Mouse (Mus musculus) kidney, adult 2 months (tissue): ENCODE results near the gene Mcf2.

Experiments used
- CTCF ChIP-seq: fragments of 200-500 bp; conservative IDR thresholded peaks from 2 replicates; pipeline ENCODE4 v1.5.1; 2011; ENCODE audit warnings: low read depth, mild to moderate bottlenecking, control low read depth, low read length, moderate library complexity, mixed read lengths; ENCODE audit not compliant: insufficient read depth, insufficient read length
- POLR2A ChIP-seq: fragments of 200-500 bp; IDR thresholded peaks from one replicate; pipeline ENCODE4 v1.6.1; 2011; ENCODE audit warnings: low read depth, low read length, control low read depth

- no peak for TF ChIP-seq CTCF
- no peak for TF ChIP-seq POLR2A
These were observed 31.5 kb downstream of the Mcf2 start for GRCm38 (mm10) chrX:60147268-60147974.
